7 mouse cellular contexts compared by ENCODE assay signal in genomic region chrX:162760958-162761515, GRCm38 (mm10). TPM values are rescaled to one million over a fixed set of nuclear protein-coding genes. Genes with fewer than 3 reads are reported as not detected.
A peak's percentile ranks its signal among the peaks of the same experiment; 100 is the strongest.
DNase-seq lines count a peak whose midpoint lies in the region; ATAC-seq lines count a peak whose summit lies in the region.

No protein-coding gene starts in this region.

- peak; percentile 4 to 5 for DNase-seq in spleen, postnatal 14 days (ENCODE audit: low spot score in 2 of 2)
- DNase-seq in spleen, postnatal 36 days (ENCODE audit: low spot score in 2 of 2) = no peak
- peak; percentile 24 for DNase-seq in cerebellum, adult 8-10 months
- peak; percentile 36 for DNase-seq in gastrocnemius, postnatal 14 days
- peak; percentile 50 for DNase-seq in kidney, postnatal 14 days
- DNase-seq in midbrain, embryonic 10.5 days (ENCODE audit: low spot score) = no peak

- intact Hi-C loops in gastrocnemius, postnatal 14 days (cut with DNase I; ENCODE audit: low total_unique reads) = no loop called here

- peak overlapping the region; percentile 57 for H3K4me2 ChIP-seq in stomach, embryonic 16.5 days (ENCODE audit: low read depth, low read length)

- peaks cover 25% of the 10 kb centered on the region for H3K36me3 ChIP-seq in midbrain, embryonic 10.5 days
- H3K36me3 ChIP-seq in stomach, embryonic 16.5 days (ENCODE audit: control insufficient read depth, insufficient read depth, low read length) = no peaks in the 10 kb centered on the region

- WGBS in midbrain, embryonic 10.5 days = 11% methylated on average over 44 of the region's 50 CpGs
- WGBS in stomach, embryonic 16.5 days = 21% methylated on average over 43 of the region's 50 CpGs

- peaks cover 13% of the 10 kb centered on the region for H3K4me1 ChIP-seq in midbrain, embryonic 10.5 days
- no peaks in the 10 kb centered on the region for H3K4me1 ChIP-seq in stomach, embryonic 16.5 days (ENCODE audit: control insufficient read depth, insufficient read depth, low read length)

- ATAC-seq in stomach, embryonic 16.5 days (ENCODE audit: insufficient read depth, low FRiP score) = no peak

- H3K4me3 ChIP-seq in midbrain, embryonic 10.5 days = peak overlapping the region; percentile 74
- H3K4me3 ChIP-seq in stomach, embryonic 16.5 days (replicated peaks; ENCODE audit: low read length) = peak overlapping the region; percentile 74

- H3K9me3 ChIP-seq in midbrain, embryonic 10.5 days (replicated peaks) = peaks cover 8% of the 10 kb centered on the region
- no peaks in the 10 kb centered on the region for H3K9me3 ChIP-seq in stomach, embryonic 16.5 days (replicated peaks; ENCODE audit: control insufficient read depth, low read length)

- peaks cover 16% of the 10 kb centered on the region for H3K27me3 ChIP-seq in midbrain, embryonic 10.5 days (ENCODE audit: low read depth, poor library complexity, severe bottlenecking)
- H3K27me3 ChIP-seq in stomach, embryonic 16.5 days (ENCODE audit: control insufficient read depth, insufficient read depth, low read length) = no peaks in the 10 kb centered on the region

- H3K9ac ChIP-seq in stomach, embryonic 16.5 days (ENCODE audit: low read length) = peak overlapping the region; percentile 91

- peak overlapping the region; percentile 93 for H3K27ac ChIP-seq in midbrain, embryonic 10.5 days (replicated peaks)
- peak overlapping the region; percentile 98 for H3K27ac ChIP-seq in stomach, embryonic 16.5 days (ENCODE audit: low read length)

RNA-seq across cellular contexts. Expression of gene Rbbp7, which starts 0.8 kb away (rescaled TPM):
- 100 to 1,000 TPM; 112 to 125 TPM for total RNA-seq in gastrocnemius, postnatal 14 days (2021)
- 384 and 412 TPM in 2 replicates for polyA plus RNA-seq in midbrain, embryonic 10.5 days (2016; fragmentation: Nextera tagmentation; extraction: Ambion mirVana)
- 590 and 591 TPM in 2 replicates for polyA plus RNA-seq in stomach, embryonic 16.5 days (2015; fragmentation: Nextera tagmentation; extraction: Ambion mirVana)

Comparison
In these comparisons a context has a peak if more than half of its experiments do, and no peak if none do; other contexts are left out.
1. DNase-seq: peak in spleen, postnatal 14 days (2 of 2), cerebellum, adult 8-10 months (single experiment), gastrocnemius, postnatal 14 days (single experiment) and kidney, postnatal 14 days (single experiment); none in spleen, postnatal 36 days (0 of 2) and midbrain, embryonic 10.5 days (single experiment).